Mouse (Mus musculus) megakaryocyte-erythroid progenitor cell, adult 5-6 weeks (primary cell): ENCODE results near the gene Hs6st1. TPM values are rescaled to one million over a fixed set of nuclear protein-coding genes. Genes with fewer than 3 reads are reported as not detected.

ENCODE experiments used
- ATAC-seq: replicated peaks from 2 replicates; pipeline ENCODE4 v1.8.0; 2016; ENCODE audit warnings: mild to moderate bottlenecking, inconsistent platforms; ENCODE audit not compliant: severe bottlenecking, poor library complexity, low FRiP score, low TSS enrichment
- total RNA-seq, 2 experiments: library from RNA; stranded (forward) in 1 of 2; stranded (reverse) in 1 of 2; fragments of 200-1000, 215-1000 nt in 1 of 2; fragments of >200 nt in 1 of 2; fragmentation: Nextera tagmentation in 1 of 2; gene quantifications; 2 replicates each; pipeline ENCODE4 v1.2.3; 2014 to 2017

Hs6st1 gene
- total RNA-seq, 2 experiments from 2014 or later: 30.2 to 62.3 TPM

- no peak for ATAC-seq
These were observed 48.3 kb downstream of the Hs6st1 start for GRCm38 (mm10) chr1:36116488-36116887.

GRCm38 (mm10) chr1:36118061-36118685, 50.0 kb downstream of the Hs6st1 start:
- no peak for ATAC-seq

- ATAC-seq: no peak
These were observed 50.8 kb downstream of the Hs6st1 start for GRCm38 (mm10) chr1:36118958-36119357.

GRCm38 (mm10) chr1:36119426-36119825, 51.2 kb downstream of the Hs6st1 start:
- ATAC-seq: no peak

- no peak for ATAC-seq
These were observed 53.0 kb downstream of the Hs6st1 start for GRCm38 (mm10) chr1:36121172-36121571.

- ATAC-seq: no peak
These were observed 56.9 kb downstream of the Hs6st1 start for GRCm38 (mm10) chr1:36125076-36125475.

GRCm38 (mm10) chr1:36129126-36129525, 60.9 kb downstream of the Hs6st1 start:
- no peak for ATAC-seq

- ATAC-seq: peak; percentile 24
These were observed 61.7 kb downstream of the Hs6st1 start for GRCm38 (mm10) chr1:36129881-36130280.

- ATAC-seq: peak; percentile 87
These were observed 62.3 kb downstream of the Hs6st1 start for GRCm38 (mm10) chr1:36130307-36131035.

- ATAC-seq: no peak
These were observed 63.0 kb downstream of the Hs6st1 start for GRCm38 (mm10) chr1:36131154-36131553.

GRCm38 (mm10) chr1:36131766-36132165, 63.6 kb downstream of the Hs6st1 start:
- ATAC-seq: peak; percentile 32

- no peak for ATAC-seq
These were observed 64.0 kb downstream of the Hs6st1 start for GRCm38 (mm10) chr1:36132211-36132610.

GRCm38 (mm10) chr1:36133041-36133440, 64.8 kb downstream of the Hs6st1 start:
- ATAC-seq: no peak

GRCm38 (mm10) chr1:36133647-36134046, 65.4 kb downstream of the Hs6st1 start:
- no peak for ATAC-seq

- no peak for ATAC-seq
These were observed 66.4 kb downstream of the Hs6st1 start for GRCm38 (mm10) chr1:36134584-36134983.

- ATAC-seq: no peak
These were observed 72.1 kb downstream of the Hs6st1 start for GRCm38 (mm10) chr1:36140311-36140710.

- ATAC-seq: 0 out of 2 replicates have a peak, but pooled peaks have one; percentile 39
These were observed 76.8 kb downstream of the Hs6st1 start for GRCm38 (mm10) chr1:36145050-36145449.

GRCm38 (mm10) chr1:36148809-36149208, 80.6 kb downstream of the Hs6st1 start:
- 0 out of 2 replicates have a peak, but pooled peaks have one; percentile 42 for ATAC-seq

GRCm38 (mm10) chr1:36149411-36149810, 81.2 kb downstream of the Hs6st1 start:
- peak; percentile 92 for ATAC-seq
